Mouse (Mus musculus) liver, postnatal 0 days (tissue): ENCODE measurements around the gene Specc1.

Source experiments
- CTCF ChIP-seq: sonication (generic); IDR thresholded peaks from 2 replicates; pipeline ENCODE4 v1.5.1; 2016; ENCODE audit warnings: antibody characterized with exemption, low read depth
- EP300 ChIP-seq: IDR thresholded peaks from 2 replicates; pipeline ENCODE4 v1.6.1; 2016; ENCODE audit warnings: antibody characterized with exemption, low read depth, mild to moderate bottlenecking

DNA sequence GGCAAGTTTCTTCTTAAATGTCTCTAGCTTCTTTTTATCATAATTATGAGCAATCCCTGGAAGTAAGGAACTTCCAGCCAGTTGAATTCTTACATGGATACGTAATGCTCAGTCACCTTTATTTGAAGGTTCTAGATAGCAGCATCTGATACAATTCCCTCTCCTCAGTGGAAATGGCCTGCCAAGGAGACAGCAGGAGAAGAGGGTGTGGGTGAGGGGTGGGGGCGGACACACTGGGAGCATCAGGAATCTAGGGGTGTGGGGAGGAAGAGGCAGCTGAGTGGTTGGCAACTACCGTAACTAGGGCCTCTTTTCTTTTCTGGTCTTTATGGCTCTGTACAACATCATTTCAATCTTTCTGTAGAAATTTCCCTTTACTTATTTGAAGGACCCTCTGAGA is 36.9 kb upstream of the Specc1 start:
- TF ChIP-seq EP300 (no peak), CTCF (no peak)
